Mouse (Mus musculus) myocyte (in vitro differentiated cells): ENCODE data around the gene Exd1.

Experiments
- POLR2AphosphoS2 ChIP-seq: IDR thresholded peaks from one replicate; pipeline ENCODE4 v1.6.1; 2011; ENCODE audit warnings: low read depth, control low read depth; ENCODE audit not compliant: insufficient read length
- TCF3 ChIP-seq: IDR thresholded peaks from one replicate; pipeline ENCODE4 v1.6.1; 2011; ENCODE audit warnings: low read depth, control low read depth; ENCODE audit not compliant: insufficient read length

DNA sequence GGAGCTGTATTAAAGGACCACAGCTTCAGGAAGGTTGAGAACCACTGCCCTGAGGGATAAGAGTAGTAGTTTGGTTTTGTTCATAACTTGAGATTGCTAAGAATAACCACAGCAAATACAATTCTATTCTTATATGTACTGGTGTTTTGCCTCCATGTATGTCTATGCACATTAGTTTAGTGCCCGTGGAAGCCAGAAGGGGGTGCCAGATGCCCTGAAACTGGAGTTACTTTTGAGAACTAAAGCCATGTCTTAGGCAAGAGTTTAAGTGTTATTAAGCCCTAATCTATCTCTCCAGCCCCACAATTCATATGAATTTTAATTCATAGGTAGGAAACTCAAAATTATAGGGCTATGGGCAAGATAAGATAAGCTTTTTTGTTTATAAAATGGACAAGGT lies 5.3 kb downstream of the Exd1 start:
- TF ChIP-seq TCF3 (no peak), POLR2AphosphoS2 (no peak)
